9 mouse cellular contexts compared by ENCODE assay signal in the genomic region with DNA sequence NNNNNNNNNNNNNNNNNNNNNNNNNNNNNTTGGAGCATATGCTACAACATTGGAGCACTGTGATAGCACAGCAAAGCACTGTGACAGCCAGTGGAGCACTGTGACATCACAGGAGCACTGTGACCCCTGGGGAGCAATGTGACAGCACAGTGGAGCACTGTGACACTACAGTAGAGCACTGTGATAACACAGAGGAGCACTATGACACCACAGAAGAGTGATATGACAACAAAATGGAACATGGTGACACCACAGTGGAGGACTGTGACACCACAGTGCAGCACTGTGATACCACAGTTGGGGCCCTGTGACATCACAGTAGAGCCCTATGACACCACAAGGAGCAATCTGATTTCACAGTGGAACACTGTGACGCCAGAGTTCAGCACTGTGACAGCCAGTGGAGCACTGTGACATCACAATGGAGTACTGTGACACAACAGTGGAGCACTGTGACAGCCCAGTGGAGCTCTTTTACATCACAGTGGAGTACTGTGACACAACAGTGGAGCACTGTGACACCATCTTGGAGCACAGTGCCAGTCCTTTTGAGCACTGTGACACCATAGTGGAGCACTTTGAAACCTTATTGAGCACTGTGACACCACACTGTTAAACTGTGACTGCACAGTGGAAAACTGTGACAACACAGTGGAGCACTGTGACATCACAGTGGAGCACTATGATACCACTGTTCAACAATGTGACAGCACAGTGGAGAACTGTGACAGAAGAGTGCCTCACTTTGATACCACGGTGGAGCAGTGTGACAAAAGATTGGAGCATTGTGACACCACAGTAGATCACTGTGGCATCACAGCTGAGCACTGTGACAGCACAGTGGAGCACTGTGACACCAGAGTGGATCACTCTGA.
A peak's percentile ranks its signal among the peaks of the same experiment; 100 is the strongest.
DNase-seq lines count a peak whose midpoint lies in the region; ATAC-seq and TF ChIP-seq lines count a peak whose summit lies in the region.
"Had no signal": no experiment of that assay in that cellular context is flagged by ENCODE, and none has a peak within 500 bp of the region (broad histone marks: within the 10 kb centered on the region; RNA-seq: fewer than 3 reads in every experiment).

No protein-coding gene starts in this region.

- no peak for DNase-seq in Patski (ENCODE audit: low read depth, low spot score)
- DNase-seq in liver, postnatal 0 days, result no peak
- no peak for DNase-seq in right cerebral cortex, postnatal 25 days
- no peak for DNase-seq in adrenal gland, postnatal 25 days
- DNase-seq in layer of hippocampus, postnatal 36 days, result no peak

- no peak overlapping the region for H3K9ac ChIP-seq in hindbrain, embryonic 12.5 days
- no peak overlapping the region for H3K9ac ChIP-seq in hindbrain, embryonic 16.5 days (ENCODE audit: low read depth, low read length)
- H3K9ac ChIP-seq in heart, embryonic 15.5 days, result no peak overlapping the region
- H3K9ac ChIP-seq in liver, postnatal 0 days (replicated peaks), result no peak overlapping the region

- TF ChIP-seq EP300 in liver, postnatal 0 days (IDR thresholded peaks at IDR 0.05; ENCODE audit: low read depth), result no peak

- no peak overlapping the region for H3K4me2 ChIP-seq in hindbrain, embryonic 12.5 days (replicated peaks)
- no peak overlapping the region for H3K4me2 ChIP-seq in hindbrain, embryonic 16.5 days (ENCODE audit: low read length)
- no peak overlapping the region for H3K4me2 ChIP-seq in heart, embryonic 15.5 days
- H3K4me2 ChIP-seq in liver, postnatal 0 days (ENCODE audit: low read depth, low read length), result no peak overlapping the region

- 47% methylated on average over 2 of the region's 2 CpGs for WGBS in hindbrain, embryonic 12.5 days
- WGBS in hindbrain, embryonic 16.5 days, result 54% methylated on average over 2 of the region's 2 CpGs
- 42% methylated on average over 2 of the region's 2 CpGs for whole genome bisulfite sequencing in heart, embryonic 15.5 days
- 42% methylated on average over 2 of the region's 2 CpGs for WGBS in liver, postnatal 0 days (ENCODE audit: insufficient replicate concordance)

- no peak for TF ChIP-seq CTCF in Patski (IDR thresholded peaks at IDR 0.05)
- no peak for TF ChIP-seq CTCF in liver, postnatal 0 days (IDR thresholded peaks at IDR 0.05; ENCODE audit: low read depth)

- peaks cover 55% of the 10 kb centered on the region for H3K9me3 ChIP-seq in hindbrain, embryonic 12.5 days (replicated peaks)
- peaks cover 54% of the 10 kb centered on the region for H3K9me3 ChIP-seq in hindbrain, embryonic 16.5 days (ENCODE audit: control insufficient read depth, low read length)
- H3K9me3 ChIP-seq in heart, embryonic 15.5 days (replicated peaks), result peaks cover 47% of the 10 kb centered on the region
- peaks cover 16% of the 10 kb centered on the region for H3K9me3 ChIP-seq in liver, postnatal 0 days (ENCODE audit: low read length)

- H3K27me3 ChIP-seq in hindbrain, embryonic 12.5 days, result no peaks in the 10 kb centered on the region
- H3K27me3 ChIP-seq in hindbrain, embryonic 16.5 days (replicated peaks; ENCODE audit: control insufficient read depth, insufficient read depth, low read length), result no peaks in the 10 kb centered on the region
- no peaks in the 10 kb centered on the region for H3K27me3 ChIP-seq in Patski
- H3K27me3 ChIP-seq in heart, embryonic 15.5 days, result no peaks in the 10 kb centered on the region
- no peaks in the 10 kb centered on the region for H3K27me3 ChIP-seq in liver, postnatal 0 days (ENCODE audit: insufficient read depth, low read length)

- ATAC-seq in hindbrain, embryonic 12.5 days (ENCODE audit: low FRiP score), result peak; percentile 62
- ATAC-seq in hindbrain, embryonic 16.5 days, result no peak; the same call in 1 of the 2 replicates
- peak; percentile 40 for ATAC-seq in Patski
- peak; percentile 51 for ATAC-seq in heart, embryonic 15.5 days (replicated peaks; ENCODE audit: insufficient number of reproducible peaks, insufficient read depth, low FRiP score, low read depth)
- ATAC-seq in liver, postnatal 0 days, result peak; percentile 22

- in situ Hi-C loops in Patski (cut with MboI; ENCODE audit: low pct_unique_long_range_greater_than_20kb), result no loop called here

- no peak overlapping the region for H3K27ac ChIP-seq in hindbrain, embryonic 12.5 days
- no peak overlapping the region for H3K27ac ChIP-seq in hindbrain, embryonic 16.5 days (ENCODE audit: low read depth, low read length)
- no peak overlapping the region for H3K27ac ChIP-seq in heart, embryonic 15.5 days
- H3K27ac ChIP-seq in liver, postnatal 0 days (ENCODE audit: low read depth), result no peak overlapping the region

- H3K36me3 ChIP-seq in hindbrain, embryonic 12.5 days, result 0 out of 2 replicates have a peak, but pooled peaks cover 3% of the 10 kb centered on the region
- H3K36me3 ChIP-seq in hindbrain, embryonic 16.5 days (ENCODE audit: control insufficient read depth, insufficient read depth, low read length), result no peaks in the 10 kb centered on the region
- H3K36me3 ChIP-seq in heart, embryonic 15.5 days, result no peaks in the 10 kb centered on the region
- H3K36me3 ChIP-seq in liver, postnatal 0 days (replicated peaks; ENCODE audit: insufficient read depth, low read length), result no peaks in the 10 kb centered on the region

- POLR2A ChIA-PET in Patski (lab: Charles Lee), result no interaction called here

- H3K4me3 ChIP-seq in hindbrain, embryonic 12.5 days, result no peak overlapping the region
- no peak overlapping the region for H3K4me3 ChIP-seq in hindbrain, embryonic 16.5 days (ENCODE audit: low read length)
- no peak overlapping the region for H3K4me3 ChIP-seq in heart, embryonic 15.5 days
- H3K4me3 ChIP-seq in liver, postnatal 0 days (ENCODE audit: low read depth, low read length), result no peak overlapping the region
- H3K4me3 ChIP-seq: erythroblast, embryonic 14.5 days had no signal

- no peaks in the 10 kb centered on the region for H3K4me1 ChIP-seq in hindbrain, embryonic 12.5 days
- H3K4me1 ChIP-seq in hindbrain, embryonic 16.5 days (ENCODE audit: control insufficient read depth, insufficient read depth, low read depth, low read length), result no peaks in the 10 kb centered on the region
- H3K4me1 ChIP-seq in heart, embryonic 15.5 days (replicated peaks), result no peaks in the 10 kb centered on the region
- H3K4me1 ChIP-seq in liver, postnatal 0 days (ENCODE audit: insufficient read depth), result no peaks in the 10 kb centered on the region

- CTCF ChIA-PET in Patski (lab: Charles Lee), result no interaction called here
